Mouse (Mus musculus) hindbrain, embryonic 10.5 days (tissue): ENCODE data around the gene Astn1. TPM values are rescaled to one million over a fixed set of nuclear protein-coding genes. Genes with fewer than 3 reads are reported as not detected.
A peak's percentile ranks its signal among the peaks of the same experiment; 100 is the strongest.

ENCODE experiments used
- DNase-seq: peaks from one replicate; pipeline ENCODE4 v3.0.0-alpha.2; 2017; ENCODE audit warnings: low spot score
- H3K27ac ChIP-seq: fragments of 300-500 bp; sonication (generic); 2 replicates; pipeline ENCODE4 v1.5.1; 2016; ENCODE audit warnings: mild to moderate bottlenecking, moderate library complexity
- H3K27me3 ChIP-seq: fragments of 300-500 bp; sonication (generic); 2 replicates; pipeline ENCODE4 v1.6.1; 2016; ENCODE audit warnings: mild to moderate bottlenecking; ENCODE audit not compliant: poor library complexity, insufficient read depth, severe bottlenecking
- H3K36me3 ChIP-seq: fragments of 300-500 bp; sonication (generic); 2 replicates; pipeline ENCODE4 v1.6.1; 2016; ENCODE audit warnings: mild to moderate bottlenecking, moderate library complexity
- H3K4me1 ChIP-seq: fragments of 300-500 bp; sonication (generic); replicated peaks from 2 replicates; pipeline ENCODE4 v1.6.1; 2016; ENCODE audit warnings: mild to moderate bottlenecking
- H3K4me3 ChIP-seq: fragments of 300-500 bp; sonication (generic); 2 replicates; pipeline ENCODE4 v1.5.1; 2016; ENCODE audit warnings: mild to moderate bottlenecking, moderate library complexity
- H3K9me3 ChIP-seq: fragments of 300-500 bp; sonication (generic); 2 replicates; pipeline ENCODE4 v1.6.1; 2016; ENCODE audit warnings: mild to moderate bottlenecking, moderate library complexity
- WGBS: fragments of 180-500 bp; shearing (Covaris S2); methylation state at CpG from one replicate; pipeline ENCODE4 v1.1.7; 2016; 5-methylcytosine and 5-hydroxymethylcytosine counted together
- microRNA counts: library from miRNA; unstranded; fragments of <30 nt; microRNA quantifications from one replicate; lab custom pipeline; 2017
- polyA plus RNA-seq: library from polyadenylated mRNA; unstranded; fragments of >200 nt; fragmentation: Nextera tagmentation; extraction: Ambion mirVana; gene quantifications from 2 replicates; pipeline ENCODE4 v1.2.1, GENCODE M21; 2016

Gene Astn1
- polyA plus RNA-seq, 1 experiment from 2014 or later: 9.1 TPM

DNA sequence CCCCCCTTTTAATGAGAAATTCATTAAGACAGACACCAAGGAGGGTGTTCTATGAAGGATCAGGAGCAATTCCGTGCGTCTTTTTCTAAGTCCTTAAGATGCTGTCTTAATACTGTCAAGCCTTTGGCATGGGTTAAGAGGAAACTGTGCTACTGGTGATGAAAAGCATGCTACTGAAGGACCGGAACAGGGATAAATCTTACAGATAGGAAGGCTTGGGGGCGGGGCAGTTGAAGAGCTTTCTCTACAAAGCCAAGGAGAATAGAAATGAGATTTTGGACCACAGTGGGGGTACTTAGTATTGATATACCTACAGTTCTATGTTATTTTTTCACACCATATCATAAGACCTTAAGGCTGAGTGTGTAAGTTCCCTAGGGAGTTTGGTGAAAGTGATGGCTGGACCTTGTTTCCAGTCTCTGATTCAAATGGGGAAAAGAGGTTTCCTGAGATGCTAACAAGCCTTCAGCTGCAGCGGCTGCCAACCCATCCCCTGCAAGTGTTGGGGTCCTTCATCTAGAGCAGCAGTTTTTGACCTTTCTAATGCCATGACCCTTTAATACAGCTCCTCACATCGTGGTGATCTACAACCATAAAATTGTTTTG is 378.2 kb downstream of the Astn1 start:
- H3K27me3 ChIP-seq: no peaks in the 10 kb centered on the region
- no peak for DNase-seq
- WGBS: 83% methylated on average over 6 of the region's 6 CpGs

GRCm38 (mm10) chr1:158740949-158741348 is 378.9 kb downstream of the Astn1 start:
- no peaks in the 10 kb centered on the region for H3K36me3 ChIP-seq
- no peaks in the 10 kb centered on the region for H3K9me3 ChIP-seq
- DNase-seq: no peak
- H3K4me1 ChIP-seq: no peaks in the 10 kb centered on the region
- H3K27me3 ChIP-seq: no peaks in the 10 kb centered on the region
- 89% methylated on average over 5 of the region's 5 CpGs for WGBS
- H3K4me3 ChIP-seq: no peak overlapping the region
- H3K27ac ChIP-seq: no peak overlapping the region

More for the DNA sequence above, 378.2 kb downstream of the Astn1 start:
- Histone ChIP-seq H3K36me3 (no peaks in the 10 kb centered on the region), H3K4me3 (no peak overlapping the region), H3K27ac (no peak overlapping the region), H3K9me3 (no peaks in the 10 kb centered on the region), H3K4me1 (no peaks in the 10 kb centered on the region)

MicroRNAs encoded within 50 kb of the gene (microRNA counts, 519-probe panel; counts per million panel counts)
- microRNA mmu-miR-488 (lab: Ali Mortazavi, UCI): 1,255 counts per million, percentile 77 among the panel's probes with 10 or more counts

Other genes starting within 250 kb of the Astn1 start
- gene Brinp2, start 5.9 kb upstream of the Astn1 start, polyA plus RNA-seq: 1.4 and 2.1 TPM in 2 replicates